Mouse (Mus musculus): ENCODE measurements around the gene Krtap16-3.

The Krtap16-3 gene

DNA sequence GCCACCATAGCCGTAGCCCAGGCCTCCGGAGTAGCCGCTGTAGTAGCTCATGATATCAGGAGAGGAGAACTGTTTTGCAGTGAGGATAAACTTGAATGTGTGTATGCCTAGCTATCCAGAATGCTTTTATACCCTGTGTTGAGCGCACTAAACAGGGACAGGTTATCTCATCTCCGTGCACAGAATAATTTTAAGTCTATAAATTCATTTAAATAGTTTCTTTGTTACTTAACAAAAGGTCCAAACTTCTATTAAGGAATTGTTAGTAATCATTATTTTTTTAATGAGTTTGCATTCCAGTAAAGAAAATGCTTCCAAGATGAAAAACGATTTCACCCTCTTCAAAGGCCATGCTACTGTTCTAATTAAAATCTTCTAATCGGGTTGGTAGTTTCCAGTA is at the start of gene Krtap16-3:
TSS of gene Krtap16-3 (minus strand) at position 101 of the 400 bp plus-strand sequence.
- DNase-seq (ENCODE audit: extremely low spot score, low spot score) = no peak

DNA sequence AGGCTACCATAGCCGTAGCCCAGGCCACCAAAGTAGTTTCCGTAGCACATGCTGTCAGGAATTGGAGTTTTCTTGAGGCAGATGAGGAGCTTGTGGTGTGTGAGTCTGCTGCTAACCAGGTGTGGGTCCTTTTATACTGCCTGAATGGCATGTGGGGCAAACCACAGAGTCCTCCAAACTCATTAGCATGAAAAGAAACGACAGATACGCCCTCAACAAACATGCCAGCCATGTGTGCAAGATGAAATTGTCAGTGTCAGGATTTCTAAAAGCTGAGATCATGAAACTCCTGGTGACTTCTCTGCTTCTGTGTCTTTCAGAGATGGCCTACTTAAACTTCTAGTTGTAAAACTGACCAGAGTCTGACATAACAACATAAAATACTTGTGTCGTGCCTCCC is 48.0 kb upstream of the Krtap16-3 start, which contains the start of gene Krtap22-2:
TSS of gene Krtap22-2 (minus strand) at position 101 of the 400 bp plus-strand sequence.
- no peak for DNase-seq (ENCODE audit: extremely low spot score, low spot score)

GRCm38 (mm10) chr16:88941106-88941505 is 21.6 kb downstream of the Krtap16-3 start:
- no peak for DNase-seq (ENCODE audit: extremely low spot score, low spot score)

DNA sequence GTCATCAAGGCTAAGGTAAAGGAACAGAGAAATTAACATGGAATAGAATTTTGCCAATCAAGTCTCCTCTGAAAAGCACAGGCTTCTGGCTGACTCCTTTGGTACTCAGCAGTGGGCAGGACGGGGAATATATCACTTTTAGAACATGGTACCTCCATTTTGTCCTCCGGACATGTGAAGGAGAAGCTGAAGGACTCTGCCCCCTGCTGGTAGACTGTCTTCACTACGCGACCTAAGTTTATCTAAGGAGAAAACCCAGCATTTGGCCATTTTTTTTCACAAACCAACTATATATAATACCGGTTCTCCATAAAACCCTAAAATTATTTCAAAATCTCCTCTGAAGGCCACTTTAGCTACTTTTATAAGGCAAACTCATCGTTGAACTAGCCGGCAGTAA is 24.4 kb downstream of the Krtap16-3 start:
- peak; percentile 19 for DNase-seq (ENCODE audit: extremely low spot score, low spot score)

GRCm38 (mm10) chr16:88932165-88932564 is 30.5 kb downstream of the Krtap16-3 start, which contains the start of gene Krtap19-9b:
Gene Krtap19-9b, minus strand, starts transcription at chr16:88932265.
- DNase-seq (ENCODE audit: extremely low spot score, low spot score) = no peak
